Mouse (Mus musculus) midbrain, embryonic 10.5 days (tissue): ENCODE results near the gene Gusb. TPM values are rescaled to one million over a fixed set of nuclear protein-coding genes. Genes with fewer than 3 reads are reported as not detected.
A peak's percentile ranks its signal among the peaks of the same experiment; 100 is the strongest.

ENCODE experiments used
- DNase-seq: peaks from one replicate; pipeline ENCODE4 v3.0.0-alpha.2; 2017; ENCODE audit warnings: low spot score
- H3K27ac ChIP-seq: fragments of 300-500 bp; sonication (generic); replicated peaks from 2 replicates; pipeline ENCODE4 v1.5.1; 2016; ENCODE audit warnings: mild to moderate bottlenecking
- H3K27me3 ChIP-seq: fragments of 300-500 bp; sonication (generic); 2 replicates; pipeline ENCODE4 v1.6.1; 2016; ENCODE audit warnings: low read depth, mild to moderate bottlenecking; ENCODE audit not compliant: poor library complexity, severe bottlenecking
- H3K36me3 ChIP-seq: fragments of 300-500 bp; sonication (generic); 2 replicates; pipeline ENCODE4 v1.6.1; 2016; ENCODE audit warnings: mild to moderate bottlenecking, moderate library complexity
- H3K4me1 ChIP-seq: fragments of 300-500 bp; sonication (generic); 2 replicates; pipeline ENCODE4 v1.6.1; 2016
- H3K4me3 ChIP-seq: fragments of 300-500 bp; sonication (generic); 2 replicates; pipeline ENCODE4 v1.5.1; 2016; ENCODE audit warnings: mild to moderate bottlenecking, moderate library complexity
- H3K9me3 ChIP-seq: fragments of 300-500 bp; sonication (generic); replicated peaks from 2 replicates; pipeline ENCODE4 v1.6.1; 2016; ENCODE audit warnings: mild to moderate bottlenecking
- WGBS: fragments of 180-500 bp; shearing (Covaris S2); methylation state at CpG from one replicate; pipeline ENCODE4 v1.1.7; 2016; 5-methylcytosine and 5-hydroxymethylcytosine counted together
- polyA plus RNA-seq: library from polyadenylated mRNA; unstranded; fragments of >200 nt; fragmentation: Nextera tagmentation; extraction: Ambion mirVana; gene quantifications from 2 replicates; pipeline ENCODE4 v1.2.1, GENCODE M21; 2016

Gene Gusb
- polyA plus RNA-seq, 1 experiment from 2014 or later: 34.1 TPM

GRCm38 (mm10) chr5:130019461-130019860 lies 16.6 kb upstream of the Gusb start:
- Histone ChIP-seq H3K4me1 (peaks cover 19% of the 10 kb centered on the region), H3K36me3 (peaks cover 39% of the 10 kb centered on the region), H3K9me3 (peaks cover 2% of the 10 kb centered on the region; the same call in 1 of the 2 replicates), H3K27me3 (no peaks in the 10 kb centered on the region), H3K4me3 (no peak overlapping the region), H3K27ac (no peak overlapping the region)
- WGBS: 78% methylated on average over 8 of the region's 8 CpGs
- DNase-seq: no peak

GRCm38 (mm10) chr5:130015104-130015503 lies 12.3 kb upstream of the Gusb start:
- Histone ChIP-seq H3K4me3 (no peak overlapping the region), H3K27me3 (no peaks in the 10 kb centered on the region), H3K36me3 (peaks cover 71% of the 10 kb centered on the region), H3K4me1 (peaks cover 4% of the 10 kb centered on the region; the same call in 1 of the 2 replicates), H3K9me3 (peaks cover 20% of the 10 kb centered on the region), H3K27ac (no peak overlapping the region)
- no peak for DNase-seq
- 97% methylated on average over 3 of the region's 3 CpGs for WGBS

DNA sequence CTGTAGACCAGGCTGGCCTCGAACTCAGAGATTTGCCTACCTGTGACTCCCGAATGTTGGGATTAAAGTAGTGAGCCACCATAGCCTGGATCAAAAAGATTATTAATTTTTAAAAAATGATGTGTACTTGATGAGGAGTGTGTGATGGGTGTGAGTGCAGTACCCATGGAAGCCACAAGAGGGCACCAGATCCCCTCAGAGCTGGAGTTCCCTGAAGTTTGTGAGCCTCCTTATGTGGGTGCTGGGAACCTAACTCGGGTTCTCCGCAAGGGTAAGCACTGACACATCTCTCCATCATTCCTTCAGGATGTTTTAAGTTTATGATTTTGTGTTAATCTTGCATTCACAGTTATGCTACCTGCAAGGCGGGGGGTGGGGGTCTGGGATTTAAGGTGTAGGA lies 8.1 kb upstream of the Gusb start:
- no peak for DNase-seq
- Histone ChIP-seq H3K27ac (no peak overlapping the region), H3K27me3 (no peaks in the 10 kb centered on the region), H3K9me3 (peaks cover 20% of the 10 kb centered on the region), H3K4me3 (no peak overlapping the region), H3K36me3 (peaks cover 47% of the 10 kb centered on the region), H3K4me1 (no peaks in the 10 kb centered on the region)
- 90% methylated on average over 5 of the region's 5 CpGs for WGBS

DNA sequence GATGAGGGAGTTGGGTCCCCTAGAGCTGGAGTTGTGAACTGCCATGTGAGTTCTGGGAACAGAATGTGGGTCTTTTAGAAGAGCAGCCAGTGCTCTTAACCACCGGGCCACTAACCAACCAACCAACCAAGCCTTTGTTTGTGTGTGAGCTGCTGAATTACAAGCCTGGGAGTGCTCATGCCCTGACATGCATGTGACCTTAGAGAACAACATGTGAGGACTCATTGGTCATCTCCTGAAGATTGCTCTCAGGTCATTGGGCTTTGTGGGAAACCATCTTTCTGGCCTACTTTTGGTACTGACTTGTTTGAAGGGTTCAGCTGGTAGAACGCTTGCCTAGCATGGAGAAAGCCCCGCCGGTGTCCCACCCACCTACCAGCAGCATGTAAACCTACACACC lies 6.9 kb upstream of the Gusb start:
- 95% methylated on average over 4 of the region's 4 CpGs for WGBS
- no peak for DNase-seq
- Histone ChIP-seq H3K4me3 (no peak overlapping the region), H3K9me3 (peaks cover 28% of the 10 kb centered on the region), H3K36me3 (peaks cover 35% of the 10 kb centered on the region), H3K27ac (no peak overlapping the region), H3K4me1 (no peaks in the 10 kb centered on the region), H3K27me3 (no peaks in the 10 kb centered on the region)

GRCm38 (mm10) chr5:130008034-130008590 lies 5.3 kb upstream of the Gusb start:
- Histone ChIP-seq H3K4me1 (peaks cover 2% of the 10 kb centered on the region), H3K9me3 (peaks cover 37% of the 10 kb centered on the region), H3K27me3 (peaks cover 4% of the 10 kb centered on the region; the same call in 1 of the 2 replicates), H3K4me3 (no peak overlapping the region), H3K27ac (no peak overlapping the region), H3K36me3 (peaks cover 28% of the 10 kb centered on the region)
- no peak for DNase-seq
- 80% methylated on average over 6 of the region's 6 CpGs for WGBS

DNA sequence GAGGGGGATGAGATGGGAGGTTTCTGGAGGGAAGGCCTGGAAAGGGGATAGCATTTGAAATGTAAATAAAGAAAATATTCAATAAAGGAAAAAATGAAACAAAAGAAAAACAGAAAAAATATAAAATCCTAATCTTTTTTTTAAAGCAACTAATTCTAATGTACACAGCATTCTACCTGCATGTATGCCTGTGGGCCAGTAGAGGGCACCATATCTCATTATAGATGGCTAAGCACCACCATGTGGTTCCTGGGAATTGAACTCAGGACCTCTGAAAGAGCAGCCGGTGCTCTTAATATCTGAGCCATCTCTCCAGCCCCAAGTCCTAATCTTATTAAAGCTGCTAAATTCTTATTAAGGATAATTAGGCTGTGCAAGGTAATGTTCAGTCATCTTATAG lies 4.5 kb upstream of the Gusb start:
- peaks cover 20% of the 10 kb centered on the region for H3K36me3 ChIP-seq
- DNase-seq: no peak
- 95% methylated on average over 1 of the region's 1 CpGs for WGBS

GRCm38 (mm10) chr5:130003229-130003628 lies 380 bp upstream of the Gusb start:
- Histone ChIP-seq H3K4me1 (peaks cover 21% of the 10 kb centered on the region), H3K36me3 (peaks cover 4% of the 10 kb centered on the region; the same call in 1 of the 2 replicates), H3K27ac (peak overlapping the region; percentile 87), H3K27me3 (peaks cover 4% of the 10 kb centered on the region; the same call in 1 of the 2 replicates), H3K4me3 (peak overlapping the region; percentile 68), H3K9me3 (peaks cover 20% of the 10 kb centered on the region; the same call in 1 of the 2 replicates)
- DNase-seq: no peak
- WGBS: 67% methylated on average over 7 of the region's 7 CpGs

More for the DNA sequence above, 4.5 kb upstream of the Gusb start:
- Histone ChIP-seq H3K27me3 (peaks cover 4% of the 10 kb centered on the region; the same call in 1 of the 2 replicates), H3K27ac (no peak overlapping the region), H3K9me3 (peaks cover 37% of the 10 kb centered on the region), H3K4me1 (peaks cover 9% of the 10 kb centered on the region), H3K4me3 (no peak overlapping the region)

GRCm38 (mm10) chr5:130001356-130001987 lies 1.4 kb downstream of the Gusb start:
- DNase-seq: no peak
- H3K4me1 ChIP-seq: peaks cover 21% of the 10 kb centered on the region
- H3K36me3 ChIP-seq: peaks cover 16% of the 10 kb centered on the region; the same call in 1 of the 2 replicates
- H3K27ac ChIP-seq: no peak overlapping the region
- 80% methylated on average over 5 of the region's 5 CpGs for WGBS
- H3K27me3 ChIP-seq: peaks cover 4% of the 10 kb centered on the region; the same call in 1 of the 2 replicates
- peaks cover 20% of the 10 kb centered on the region; the same call in 1 of the 2 replicates for H3K9me3 ChIP-seq
- H3K4me3 ChIP-seq: peak overlapping the region; percentile 68

GRCm38 (mm10) chr5:130000735-130001134 lies 2.1 kb downstream of the Gusb start:
- WGBS: 92% methylated on average over 12 of the region's 12 CpGs
- peaks cover 19% of the 10 kb centered on the region; the same call in 1 of the 2 replicates for H3K9me3 ChIP-seq
- H3K4me3 ChIP-seq: no peak overlapping the region
- peaks cover 4% of the 10 kb centered on the region; the same call in 1 of the 2 replicates for H3K27me3 ChIP-seq
- peaks cover 21% of the 10 kb centered on the region for H3K4me1 ChIP-seq
- DNase-seq: no peak
- H3K36me3 ChIP-seq: peaks cover 16% of the 10 kb centered on the region; the same call in 1 of the 2 replicates
- no peak overlapping the region for H3K27ac ChIP-seq

DNA sequence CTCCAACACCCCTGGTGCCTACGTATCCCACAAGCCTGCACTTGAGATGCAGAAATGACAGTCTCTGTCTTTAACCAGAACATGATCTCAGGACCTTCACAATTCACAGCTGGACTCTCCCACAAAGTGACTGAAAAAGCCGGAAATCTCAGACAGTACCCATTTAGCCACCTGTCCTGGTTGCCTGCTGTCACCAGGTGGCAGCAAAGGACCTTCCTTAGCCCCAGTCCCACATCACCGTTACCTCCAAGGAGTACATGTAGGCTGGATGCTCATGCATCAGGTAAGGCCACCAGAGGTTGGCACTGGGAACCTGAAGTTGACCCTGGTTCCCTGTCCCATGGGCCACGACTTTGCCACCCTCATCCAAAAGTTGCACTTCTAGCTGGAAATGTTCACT lies 3.8 kb downstream of the Gusb start:
- DNase-seq: peak; percentile 43
- Histone ChIP-seq H3K4me3 (no peak overlapping the region), H3K27ac (no peak overlapping the region), H3K4me1 (peaks cover 21% of the 10 kb centered on the region), H3K36me3 (peaks cover 16% of the 10 kb centered on the region; the same call in 1 of the 2 replicates), H3K9me3 (peaks cover 2% of the 10 kb centered on the region; the same call in 1 of the 2 replicates), H3K27me3 (peaks cover 4% of the 10 kb centered on the region; the same call in 1 of the 2 replicates)
- 44% methylated on average over 4 of the region's 4 CpGs for WGBS

GRCm38 (mm10) chr5:129997700-129998099 lies 5.1 kb downstream of the Gusb start:
- Histone ChIP-seq H3K36me3 (peaks cover 22% of the 10 kb centered on the region), H3K9me3 (no peaks in the 10 kb centered on the region), H3K4me3 (no peak overlapping the region), H3K27me3 (no peaks in the 10 kb centered on the region), H3K27ac (no peak overlapping the region), H3K4me1 (peaks cover 15% of the 10 kb centered on the region)
- DNase-seq: no peak
- WGBS: 71% methylated on average over 19 of the region's 19 CpGs

DNA sequence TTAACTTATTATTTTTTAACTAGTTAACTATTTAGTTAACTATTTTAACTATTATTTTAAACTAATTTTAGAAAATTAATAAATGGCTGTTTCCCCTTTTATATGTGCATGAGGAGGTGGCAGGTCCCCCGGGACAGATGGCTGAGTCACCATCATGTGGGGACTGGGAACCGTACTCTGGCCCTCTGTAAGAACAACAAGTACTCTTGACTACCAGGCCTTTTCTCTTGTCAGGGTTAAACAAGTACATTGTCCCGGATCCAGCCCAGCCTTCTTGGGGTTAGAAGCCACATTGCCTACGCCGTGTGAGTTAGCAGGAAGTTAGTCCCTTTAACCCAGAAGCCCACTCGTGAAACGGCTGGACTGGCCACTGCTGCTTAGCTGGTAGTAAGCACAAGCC lies 7.9 kb downstream of the Gusb start:
- H3K36me3 ChIP-seq: peaks cover 25% of the 10 kb centered on the region

GRCm38 (mm10) chr5:129993374-129993773 lies 9.5 kb downstream of the Gusb start:
- Histone ChIP-seq H3K27ac (no peak overlapping the region), H3K9me3 (no peaks in the 10 kb centered on the region), H3K36me3 (peaks cover 40% of the 10 kb centered on the region), H3K4me3 (no peak overlapping the region), H3K27me3 (no peaks in the 10 kb centered on the region), H3K4me1 (no peaks in the 10 kb centered on the region)
- DNase-seq: no peak
- WGBS: 94% methylated on average over 14 of the region's 14 CpGs

More for the DNA sequence above, 7.9 kb downstream of the Gusb start:
- Histone ChIP-seq H3K27me3 (no peaks in the 10 kb centered on the region), H3K9me3 (no peaks in the 10 kb centered on the region), H3K27ac (no peak overlapping the region), H3K4me1 (no peaks in the 10 kb centered on the region), H3K4me3 (no peak overlapping the region)
- 94% methylated on average over 7 of the region's 7 CpGs for WGBS
- no peak for DNase-seq
